Mouse (Mus musculus): ENCODE measurements around the gene Nmrk2. TPM values are rescaled to one million over a fixed set of nuclear protein-coding genes. Genes with fewer than 3 reads are reported as not detected.
"Not testable (repeated sequence)": the region's sequence is repeated elsewhere in the genome, so short reads cannot be mapped to it uniquely, and the experiment has no call there.

Nmrk2 gene
- polyA plus RNA-seq, 1 experiment from 2014 or later, result not detected

DNA sequence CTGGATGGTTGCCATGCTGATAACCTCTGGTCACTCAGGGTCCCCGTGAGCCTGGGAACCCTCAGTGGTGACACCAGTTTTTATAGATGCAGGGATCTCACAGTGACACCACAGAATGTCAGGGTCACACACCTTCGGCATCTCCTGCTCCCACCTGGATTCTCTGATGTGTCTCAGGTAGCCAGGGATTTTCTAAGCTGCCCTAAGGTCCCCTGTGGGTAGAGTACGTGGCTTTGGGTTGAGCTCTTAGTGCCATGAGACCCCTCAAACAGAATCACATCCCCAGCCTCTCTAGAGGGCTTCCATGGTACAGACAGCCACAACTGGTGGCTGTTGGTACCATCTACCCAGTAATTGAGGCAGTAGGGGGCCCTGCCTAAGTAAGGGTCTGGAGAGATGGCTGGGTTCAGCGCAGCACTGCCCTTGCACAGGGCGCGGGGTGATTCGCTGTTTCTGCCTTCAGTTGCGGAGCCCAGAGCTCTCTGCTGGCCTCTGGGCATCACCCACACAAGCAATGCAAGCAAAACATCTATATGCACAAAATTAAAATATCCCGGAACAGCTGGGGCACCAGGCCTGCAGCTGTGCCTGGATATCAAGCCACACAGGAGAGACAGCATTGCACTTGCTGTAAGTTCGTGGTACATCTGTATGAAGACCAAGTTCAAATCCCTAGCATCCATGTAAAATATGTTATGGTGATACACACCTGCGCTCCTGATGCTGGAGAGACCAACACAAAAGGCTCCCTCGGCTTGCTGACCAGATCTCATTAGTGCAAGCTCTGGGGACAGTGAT, 34.8 kb upstream of the Nmrk2 start:
- no peak for ATAC-seq (ENCODE audit: low FRiP score, low TSS enrichment)
- Histone ChIP-seq H3K9ac (ENCODE audit: low read depth, low read length) (no peak overlapping the region), H3K4me1 (ENCODE audit: control insufficient read depth, insufficient read depth, low read length) (peaks cover 9% of the 10 kb centered on the region), H3K4me2 (replicated peaks; ENCODE audit: low read depth, low read length) (no peak overlapping the region), H3K4me3 (ENCODE audit: low read length) (no peak overlapping the region), H3K9me3 (ENCODE audit: control insufficient read depth, low read length) (no peaks in the 10 kb centered on the region), H3K27me3 (ENCODE audit: control insufficient read depth, insufficient read depth, low read length) (peaks cover 20% of the 10 kb centered on the region), H3K27ac (ENCODE audit: low read depth, low read length) (no peak overlapping the region), H3K36me3 (ENCODE audit: control insufficient read depth, insufficient read depth, low read length) (no peaks in the 10 kb centered on the region)
- WGBS, result 84% methylated on average over 12 of the region's 12 CpGs

DNA sequence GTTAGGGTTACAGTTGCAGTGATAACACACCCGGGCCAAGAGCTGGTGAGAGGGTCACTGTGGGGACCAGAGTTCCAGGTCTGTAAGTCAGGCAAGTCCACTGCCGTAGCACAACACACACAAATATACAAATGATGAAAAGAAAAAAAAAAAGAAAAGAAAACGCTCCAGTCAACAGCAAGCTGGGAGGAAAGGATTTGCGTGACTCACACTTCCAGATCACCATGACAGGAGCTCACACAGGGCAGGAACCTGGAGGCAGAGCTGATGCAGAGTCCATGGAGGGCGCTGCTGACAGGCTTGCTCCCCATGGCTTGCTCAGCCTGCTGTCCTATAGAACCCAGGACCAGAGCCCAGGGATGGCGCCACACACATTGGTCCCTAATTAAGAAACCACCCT, 32.4 kb upstream of the Nmrk2 start:
- Histone ChIP-seq H3K27me3 (ENCODE audit: control insufficient read depth, insufficient read depth, low read length) (peaks cover 26% of the 10 kb centered on the region), H3K4me3 (ENCODE audit: low read length) (no peak overlapping the region), H3K9me3 (ENCODE audit: control insufficient read depth, low read length) (no peaks in the 10 kb centered on the region), H3K9ac (ENCODE audit: low read depth, low read length) (no peak overlapping the region), H3K4me1 (ENCODE audit: control insufficient read depth, insufficient read depth, low read length) (peaks cover 8% of the 10 kb centered on the region), H3K4me2 (replicated peaks; ENCODE audit: low read depth, low read length) (no peak overlapping the region), H3K36me3 (ENCODE audit: control insufficient read depth, insufficient read depth, low read length) (no peaks in the 10 kb centered on the region), H3K27ac (ENCODE audit: low read depth, low read length) (no peak overlapping the region)
- WGBS, result 75% methylated on average over 6 of the region's 6 CpGs
- ATAC-seq (ENCODE audit: low FRiP score, low TSS enrichment), result no peak

DNA sequence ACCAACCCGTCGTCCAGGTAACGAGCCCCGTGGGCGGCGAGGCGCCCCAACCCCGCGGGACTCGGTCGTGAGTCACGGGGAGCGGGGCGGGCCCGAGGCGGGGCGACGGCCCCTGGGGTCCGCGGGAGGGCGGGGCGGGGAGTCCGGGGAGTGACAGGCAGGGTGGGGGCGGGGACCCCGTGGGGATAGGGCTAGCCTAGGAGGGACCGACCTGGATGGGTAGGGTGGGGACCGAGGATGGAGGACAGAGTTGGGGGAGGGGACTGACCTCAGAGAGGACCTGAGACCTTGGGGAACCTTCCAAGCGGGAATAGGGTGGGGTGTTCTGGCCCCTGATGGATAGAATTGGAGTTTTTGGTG, 31.4 kb upstream of the Nmrk2 start:
- Histone ChIP-seq H3K9me3 (ENCODE audit: control insufficient read depth, low read length) (no peaks in the 10 kb centered on the region), H3K27ac (ENCODE audit: low read depth, low read length) (no peak overlapping the region), H3K36me3 (ENCODE audit: control insufficient read depth, insufficient read depth, low read length) (no peaks in the 10 kb centered on the region), H3K4me1 (ENCODE audit: control insufficient read depth, insufficient read depth, low read length) (peaks cover 8% of the 10 kb centered on the region), H3K27me3 (ENCODE audit: control insufficient read depth, insufficient read depth, low read length) (peaks cover 30% of the 10 kb centered on the region), H3K4me2 (replicated peaks; ENCODE audit: low read depth, low read length) (peak overlapping the region; percentile 48), H3K4me3 (ENCODE audit: low read length) (peak overlapping the region; percentile 69), H3K9ac (ENCODE audit: low read depth, low read length) (peak overlapping the region; percentile 71)
- WGBS, result under 1% methylated on average over 19 of the region's 28 CpGs
- ATAC-seq (ENCODE audit: low FRiP score, low TSS enrichment), result peak; percentile 77

DNA sequence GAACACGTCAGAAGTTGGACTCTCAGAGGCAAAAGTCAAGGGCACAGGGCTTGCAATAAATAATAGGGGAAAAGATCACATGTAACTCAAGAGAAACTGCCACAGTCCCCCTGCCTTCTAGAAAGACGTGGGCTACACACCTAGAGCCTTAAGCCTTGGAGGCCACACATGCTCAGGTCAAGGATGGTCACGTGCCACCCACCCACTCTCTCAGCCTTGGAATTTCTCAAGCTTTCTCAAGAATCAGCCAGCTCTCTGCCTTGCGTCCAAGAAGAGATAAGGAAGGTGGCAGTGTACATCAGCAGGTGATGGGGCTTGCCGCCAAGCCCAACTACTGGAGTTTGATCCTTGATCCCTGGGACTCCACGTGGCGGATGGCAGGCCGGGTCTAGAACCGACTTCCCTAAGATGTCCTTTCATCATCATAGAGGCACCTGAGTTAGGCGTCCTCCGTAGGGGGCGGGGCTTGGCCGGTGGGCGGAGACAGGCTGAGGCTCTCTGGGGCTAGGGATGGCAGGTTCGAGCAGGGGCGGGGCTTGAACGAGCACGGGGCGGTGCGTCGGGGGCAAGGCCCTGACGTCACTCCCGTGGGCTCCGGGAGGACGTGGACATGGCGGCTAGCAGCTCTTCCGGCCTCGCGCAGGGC, 30.9 kb upstream of the Nmrk2 start, which contains the start of gene Zfr2:
Zfr2 (plus strand) TSS at position 576 of the 646 bp plus-strand sequence.
- H3K36me3 ChIP-seq (ENCODE audit: control insufficient read depth, insufficient read depth, low read length), result no peaks in the 10 kb centered on the region

DNA sequence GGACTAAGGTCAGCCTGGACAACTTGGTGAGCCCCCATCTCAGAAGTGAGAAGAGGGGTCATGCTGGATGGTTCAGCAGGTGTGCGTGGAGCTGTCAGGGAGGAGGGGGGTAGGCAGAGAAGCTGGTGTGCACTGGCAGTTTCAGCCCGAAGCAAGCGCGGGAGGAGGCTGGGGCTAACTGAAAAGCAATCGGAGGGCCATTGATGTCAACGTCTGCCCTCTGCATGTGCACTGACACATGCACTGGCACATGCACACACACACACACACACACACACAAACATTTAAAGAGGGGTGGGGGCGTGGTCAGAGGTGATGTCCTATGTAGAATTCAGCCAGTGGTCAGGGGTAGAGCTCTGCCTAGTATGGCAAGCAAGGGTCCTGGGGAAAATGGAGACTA, 29.6 kb upstream of the Nmrk2 start:
- no peaks in the 10 kb centered on the region for H3K36me3 ChIP-seq (ENCODE audit: control insufficient read depth, insufficient read depth, low read length)
- peaks cover 8% of the 10 kb centered on the region for H3K4me1 ChIP-seq (ENCODE audit: control insufficient read depth, insufficient read depth, low read length)
- H3K4me3 ChIP-seq (ENCODE audit: low read length), result peak overlapping the region; percentile 9; the same call in 1 of the 2 replicates
- no peak overlapping the region for H3K4me2 ChIP-seq (replicated peaks; ENCODE audit: low read depth, low read length)
- WGBS, result 49% methylated on average over 7 of the region's 7 CpGs
- peaks cover 30% of the 10 kb centered on the region for H3K27me3 ChIP-seq (ENCODE audit: control insufficient read depth, insufficient read depth, low read length)
- H3K9ac ChIP-seq (ENCODE audit: low read depth, low read length), result no peak overlapping the region
- H3K27ac ChIP-seq (ENCODE audit: low read depth, low read length), result no peak overlapping the region
- H3K9me3 ChIP-seq (ENCODE audit: control insufficient read depth, low read length), result no peaks in the 10 kb centered on the region
- ATAC-seq (ENCODE audit: low FRiP score, low TSS enrichment), result no peak

More for the DNA sequence above, 30.9 kb upstream of the Nmrk2 start, which contains the start of gene Zfr2:
- ATAC-seq (ENCODE audit: low FRiP score, low TSS enrichment), result peak; percentile 84
- peak within 1 kb of the TSS; percentile 71 for H3K9ac ChIP-seq (ENCODE audit: low read depth, low read length)
- WGBS, result 8% methylated on average over 27 of the region's 29 CpGs
- H3K4me2 ChIP-seq (replicated peaks; ENCODE audit: low read depth, low read length), result peak within 1 kb of the TSS; percentile 48
- H3K4me1 ChIP-seq (ENCODE audit: control insufficient read depth, insufficient read depth, low read length), result peaks cover 8% of the 10 kb centered on the region
- H3K4me3 ChIP-seq (ENCODE audit: low read length), result peak within 1 kb of the TSS; percentile 69
- H3K9me3 ChIP-seq (ENCODE audit: control insufficient read depth, low read length), result no peaks in the 10 kb centered on the region
- peaks cover 30% of the 10 kb centered on the region for H3K27me3 ChIP-seq (ENCODE audit: control insufficient read depth, insufficient read depth, low read length)
- no peak within 1 kb of the TSS for H3K27ac ChIP-seq (ENCODE audit: low read depth, low read length)

DNA sequence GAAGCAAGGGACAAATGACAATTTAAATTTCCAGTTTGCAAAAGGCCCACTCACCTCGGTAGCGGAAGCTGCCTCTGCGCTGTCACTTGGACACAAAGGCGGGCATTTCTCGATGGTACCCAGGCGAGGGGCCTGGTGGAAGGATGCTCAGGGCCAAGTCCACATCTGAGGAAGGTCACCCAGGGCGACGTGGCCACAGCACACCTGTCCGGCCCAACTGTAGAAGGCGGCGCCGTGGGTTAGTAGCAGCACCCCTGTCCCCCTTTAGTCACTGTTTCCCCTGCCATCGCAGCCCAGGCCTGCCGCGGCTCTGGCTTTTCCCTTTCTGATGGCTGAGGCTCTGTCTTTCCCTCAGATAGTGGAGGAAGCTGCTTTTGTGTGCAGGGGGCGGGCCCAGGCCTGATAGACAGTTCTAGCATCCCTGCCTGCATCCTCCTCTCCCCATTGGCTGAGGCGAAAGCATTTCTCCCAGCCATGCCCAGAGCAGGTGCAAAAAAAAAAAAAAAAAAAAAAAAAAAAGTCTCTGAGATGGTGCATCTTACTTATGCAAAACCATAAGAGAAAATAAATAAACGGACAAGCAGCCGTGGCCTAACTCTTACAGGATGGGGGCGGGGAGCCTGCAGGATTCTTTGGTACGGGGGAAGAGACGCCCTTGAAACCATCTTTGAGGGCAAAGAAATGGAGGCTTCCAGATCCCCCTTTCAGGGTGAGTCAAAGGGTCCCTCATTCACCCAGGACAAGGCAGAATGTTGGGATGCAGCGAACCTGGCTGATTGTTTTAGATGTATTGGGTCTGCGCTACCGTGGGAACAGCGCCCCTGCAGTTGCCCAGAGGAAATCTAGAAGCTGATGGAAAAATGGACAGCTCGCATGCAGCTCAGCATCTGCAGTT, 28.8 kb upstream of the Nmrk2 start, which contains the start of gene Atcay:
Atcay (minus strand) TSS at position 396 of the 895 bp plus-strand sequence.
- Histone ChIP-seq H3K27ac (ENCODE audit: low read depth, low read length) (no peak within 1 kb of the TSS), H3K4me2 (replicated peaks; ENCODE audit: low read depth, low read length) (peak within 1 kb of the TSS; percentile 22), H3K9me3 (ENCODE audit: control insufficient read depth, low read length) (no peaks in the 10 kb centered on the region), H3K4me1 (ENCODE audit: control insufficient read depth, insufficient read depth, low read length) (peaks cover 8% of the 10 kb centered on the region), H3K9ac (ENCODE audit: low read depth, low read length) (no peak within 1 kb of the TSS), H3K4me3 (ENCODE audit: low read length) (peak within 1 kb of the TSS; percentile 12; the same call in 1 of the 2 replicates), H3K36me3 (ENCODE audit: control insufficient read depth, insufficient read depth, low read length) (no peaks in the 10 kb centered on the region), H3K27me3 (ENCODE audit: control insufficient read depth, insufficient read depth, low read length) (peaks cover 30% of the 10 kb centered on the region)
- ATAC-seq (ENCODE audit: low FRiP score, low TSS enrichment), result no peak
- WGBS, result 10% methylated on average over 27 of the region's 27 CpGs

DNA sequence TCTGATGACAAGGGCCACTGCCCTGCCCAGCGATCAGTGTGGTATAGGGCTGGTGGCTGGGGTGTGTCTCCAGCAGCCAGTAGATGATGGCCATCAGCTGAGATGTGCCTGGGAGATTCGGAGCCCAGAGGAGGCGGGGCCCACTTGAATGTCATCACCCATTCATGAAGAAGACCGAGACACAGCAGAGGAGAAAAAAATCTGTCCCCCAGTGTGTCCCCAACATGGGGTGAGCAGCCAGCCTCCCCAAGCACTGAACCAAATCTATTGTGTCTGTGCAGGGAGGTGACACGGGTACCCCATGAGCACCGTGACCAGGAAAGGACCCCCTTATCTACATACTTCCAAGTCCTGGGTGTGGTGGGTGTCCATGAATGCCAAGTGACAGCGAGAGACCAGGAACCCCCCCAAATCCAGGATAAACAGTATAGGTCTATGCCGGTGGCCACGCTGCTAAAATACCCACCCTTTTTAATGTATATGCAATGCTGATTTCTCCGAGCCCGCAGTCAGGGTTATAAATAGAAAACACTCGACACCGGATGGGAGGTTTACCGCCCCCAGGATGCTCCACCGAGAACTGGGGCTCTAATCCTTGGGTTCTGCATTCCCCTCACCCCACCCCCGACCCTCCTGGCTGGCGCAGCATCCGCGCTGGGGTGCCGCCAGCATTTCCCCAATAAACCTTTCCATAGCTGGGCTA, 28.0 kb upstream of the Nmrk2 start:
- no peaks in the 10 kb centered on the region for H3K9me3 ChIP-seq (ENCODE audit: control insufficient read depth, low read length)
- no peak overlapping the region for H3K9ac ChIP-seq (ENCODE audit: low read depth, low read length)
- H3K36me3 ChIP-seq (ENCODE audit: control insufficient read depth, insufficient read depth, low read length), result no peaks in the 10 kb centered on the region
- no peak for ATAC-seq (ENCODE audit: low FRiP score, low TSS enrichment)
- no peak overlapping the region; the same call in 1 of the 2 replicates for H3K4me2 ChIP-seq (replicated peaks; ENCODE audit: low read depth, low read length)
- H3K27ac ChIP-seq (ENCODE audit: low read depth, low read length), result no peak overlapping the region
- peak overlapping the region; percentile 12; the same call in 1 of the 2 replicates for H3K4me3 ChIP-seq (ENCODE audit: low read length)
- H3K27me3 ChIP-seq (ENCODE audit: control insufficient read depth, insufficient read depth, low read length), result peaks cover 30% of the 10 kb centered on the region
- WGBS, result 14% methylated on average over 20 of the region's 20 CpGs
- H3K4me1 ChIP-seq (ENCODE audit: control insufficient read depth, insufficient read depth, low read length), result peaks cover 8% of the 10 kb centered on the region

DNA sequence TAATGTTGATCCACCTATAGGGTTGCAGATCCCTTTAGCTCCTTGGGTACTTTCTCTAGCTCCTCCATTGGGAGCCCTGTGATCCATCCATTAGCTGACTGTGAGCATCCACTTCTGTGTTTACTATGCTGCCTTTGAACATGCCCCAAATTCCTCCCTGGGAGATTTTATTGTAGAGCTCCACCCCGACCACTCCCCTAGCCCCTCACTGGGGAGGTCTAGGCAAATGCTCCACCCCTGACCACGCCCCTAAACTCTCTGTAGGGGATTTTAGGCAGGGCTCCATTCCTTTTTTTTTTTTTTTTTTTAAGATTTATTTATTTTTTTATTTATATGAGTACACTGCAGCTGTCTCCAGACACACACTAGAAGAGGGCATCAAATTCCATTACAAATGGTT, 21.9 kb upstream of the Nmrk2 start:
- not testable (repeated sequence) for ATAC-seq (ENCODE audit: low FRiP score, low TSS enrichment); H3K9ac ChIP-seq (ENCODE audit: low read depth, low read length); H3K27ac ChIP-seq (ENCODE audit: low read depth, low read length); H3K4me2 ChIP-seq (replicated peaks; ENCODE audit: low read depth, low read length); H3K27me3 ChIP-seq (ENCODE audit: control insufficient read depth, insufficient read depth, low read length); H3K36me3 ChIP-seq (ENCODE audit: control insufficient read depth, insufficient read depth, low read length); H3K9me3 ChIP-seq (ENCODE audit: control insufficient read depth, low read length); H3K4me1 ChIP-seq (ENCODE audit: control insufficient read depth, insufficient read depth, low read length); H3K4me3 ChIP-seq (ENCODE audit: low read length)
- 44% methylated on average over 2 of the region's 2 CpGs for WGBS
